Mouse (Mus musculus) c-Kit-positive CD71-positive TER-119-positive erythroid progenitor cells, embryonic 14.5 days (primary cell): ENCODE measurements around the gene Lama4.

ENCODE experiments used
- DNase-seq: peaks from one replicate; pipeline ENCODE4 v3.0.0-alpha.2; 2013; ENCODE audit warnings: low spot score

Gene Lama4

GRCm38 (mm10) chr10:38965075-38965781, at the start of gene Lama4:
Gene Lama4 (plus strand): TSS chr10:38965515.
- DNase-seq, result no peak

GRCm38 (mm10) chr10:38916027-38916617, 49.2 kb upstream of the Lama4 start:
- no peak for DNase-seq

- no peak for DNase-seq
Measured at GRCm38 (mm10) chr10:38928940-38929697, 36.2 kb upstream of the Lama4 start.

GRCm38 (mm10) chr10:38944701-38945100, 20.6 kb upstream of the Lama4 start:
- no peak for DNase-seq

- DNase-seq, result no peak
Measured at GRCm38 (mm10) chr10:38961920-38962319, 3.4 kb upstream of the Lama4 start.

GRCm38 (mm10) chr10:38964719-38965074, 618 bp upstream of the Lama4 start:
- no peak for DNase-seq

- DNase-seq, result no peak
Measured at GRCm38 (mm10) chr10:38965857-38966256, 542 bp downstream of the Lama4 start.

- no peak for DNase-seq
Measured at GRCm38 (mm10) chr10:38966646-38967045, 1.3 kb downstream of the Lama4 start.

GRCm38 (mm10) chr10:38968326-38969072, 3.2 kb downstream of the Lama4 start:
- no peak for DNase-seq

GRCm38 (mm10) chr10:38969543-38969942, 4.2 kb downstream of the Lama4 start:
- DNase-seq, result no peak

- DNase-seq, result no peak
Measured at GRCm38 (mm10) chr10:38969975-38970374, 4.7 kb downstream of the Lama4 start.

- no peak for DNase-seq
Measured at GRCm38 (mm10) chr10:38972221-38972946, 7.1 kb downstream of the Lama4 start.

GRCm38 (mm10) chr10:38973016-38973415, 7.7 kb downstream of the Lama4 start:
- DNase-seq, result no peak

GRCm38 (mm10) chr10:38978195-38978594, 12.9 kb downstream of the Lama4 start:
- no peak for DNase-seq

GRCm38 (mm10) chr10:38979699-38980098, 14.4 kb downstream of the Lama4 start:
- no peak for DNase-seq

GRCm38 (mm10) chr10:38980980-38981379, 15.7 kb downstream of the Lama4 start:
- no peak for DNase-seq

- DNase-seq, result no peak
Measured at GRCm38 (mm10) chr10:38984358-38985075, 19.2 kb downstream of the Lama4 start.

- no peak for DNase-seq
Measured at GRCm38 (mm10) chr10:38986053-38986452, 20.7 kb downstream of the Lama4 start.

- no peak for DNase-seq
Measured at GRCm38 (mm10) chr10:38992827-38993226, 27.5 kb downstream of the Lama4 start.

GRCm38 (mm10) chr10:38993632-38994424, 28.5 kb downstream of the Lama4 start:
- DNase-seq, result no peak
